Mouse (Mus musculus) heart, postnatal 36 days (tissue): ENCODE results near the gene Zmiz2. TPM values are rescaled to one million over a fixed set of nuclear protein-coding genes. Genes with fewer than 3 reads are reported as not detected.
"Not testable (repeated sequence)": the region's sequence is repeated elsewhere in the genome, so short reads cannot be mapped to it uniquely, and the experiment has no call there.

ENCODE experiments used
- DNase-seq, 2 experiments: peaks; one replicate each; pipeline ENCODE4 v3.0.0; 2021 to 2022
- intact Hi-C: fragments of 180-260 bp; cut with DNase I; formaldehyde crosslinking; loops from one replicate; pipeline ENCODE4 v1.15.1; 2025
- microRNA-seq, 2 experiments: library from miRNA; unstranded; fragments of <30 nt; microRNA quantifications; one replicate each; pipeline ENCODE4 v1.2.0; 2021; ENCODE audit warnings: borderline number of aligned reads in 2 of 2
- total RNA-seq, 2 experiments: library from RNA; stranded (reverse); gene quantifications; 2 replicates each; pipeline ENCODE4 v1.2.3; 2021

Gene Zmiz2
- total RNA-seq, 2 experiments from 2014 or later = 35.0 to 39.5 TPM

GRCm38 (mm10) chr11:6417490-6417889, 28.6 kb downstream of the Zmiz2 start:
- intact Hi-C loops = loop anchor here (2.0 kb wide), 1 partner anchor 23 kb away; no protein-coding TSS in a partner anchor
- no peak for DNase-seq

DNA sequence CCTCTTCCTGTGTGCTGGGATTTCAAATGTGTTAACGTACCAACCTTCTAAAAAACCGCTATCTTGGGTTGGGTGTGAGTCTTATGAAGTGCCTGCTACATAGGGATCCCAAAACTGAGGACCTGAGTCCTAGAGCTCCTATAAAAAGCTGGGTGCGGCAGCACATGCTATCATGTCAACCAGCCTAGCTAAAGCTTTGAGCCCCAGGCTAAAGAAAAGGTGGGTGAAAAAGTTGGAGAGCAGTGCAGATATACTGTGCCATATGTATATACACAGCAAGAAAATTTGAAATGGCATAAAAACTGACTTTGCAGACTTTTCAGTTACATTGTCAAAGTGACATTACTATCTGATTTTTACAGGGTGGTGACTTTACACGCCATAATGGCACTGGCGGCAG, 29.9 kb downstream of the Zmiz2 start:
- no peak for DNase-seq
- intact Hi-C loops = no loop called here

- intact Hi-C loops, DNase-seq: not testable (repeated sequence)
These were observed 30.3 kb downstream of the Zmiz2 start for GRCm38 (mm10) chr11:6419156-6419555.

- DNase-seq = no peak
- intact Hi-C loops = no loop called here
These were observed 31.4 kb downstream of the Zmiz2 start for GRCm38 (mm10) chr11:6420283-6420703.

GRCm38 (mm10) chr11:6420722-6421350, 32.0 kb downstream of the Zmiz2 start:
- intact Hi-C loops = no loop called here
- no peak for DNase-seq

DNA sequence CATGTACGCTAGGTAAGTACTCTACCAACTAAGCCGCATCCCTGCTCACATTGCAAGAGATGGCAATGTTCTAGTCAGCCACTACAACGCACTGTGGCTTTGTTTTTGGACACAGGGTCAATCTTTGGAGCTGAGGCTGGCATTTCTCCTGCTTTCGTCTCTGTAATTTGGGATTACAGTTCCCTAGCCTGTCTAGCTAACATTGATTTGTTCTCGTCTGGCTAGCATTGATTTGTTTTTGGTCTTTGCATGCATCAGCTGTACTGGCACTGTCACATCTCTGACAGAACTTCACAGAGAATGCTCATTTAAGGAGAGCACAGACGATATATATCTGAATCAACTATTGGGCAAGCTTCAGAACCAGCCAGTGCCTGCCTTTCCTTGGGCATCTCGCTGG, 41.3 kb downstream of the Zmiz2 start:
- DNase-seq = no peak
- intact Hi-C loops = no loop called here

GRCm38 (mm10) chr11:6436442-6436841, 47.6 kb downstream of the Zmiz2 start:
- intact Hi-C loops = no loop called here
- peak in 1 of 2 experiments; percentile 50 for DNase-seq

GRCm38 (mm10) chr11:6437667-6438066, 48.8 kb downstream of the Zmiz2 start:
- no peak for DNase-seq
- intact Hi-C loops = no loop called here

DNA sequence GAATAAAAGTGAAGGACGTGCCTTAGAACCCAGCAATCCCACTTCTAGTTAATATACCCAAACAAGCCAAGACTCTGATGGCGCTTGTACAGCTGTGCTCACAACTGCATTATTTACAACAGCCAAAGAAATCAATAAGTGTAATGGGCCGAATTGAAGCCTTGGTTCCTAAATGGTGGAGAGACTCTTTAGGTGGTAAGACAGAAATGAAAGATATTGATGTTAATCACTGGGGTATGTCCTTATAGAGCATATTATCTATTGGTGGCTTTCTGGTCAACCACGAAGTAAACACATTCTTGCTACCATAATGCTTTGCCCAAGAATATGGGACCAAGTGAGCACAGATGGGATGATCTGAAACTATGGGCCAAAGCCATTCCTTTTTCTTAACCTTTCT, 51.3 kb downstream of the Zmiz2 start:
- intact Hi-C loops = loop anchor here (2.0 kb wide), 1 partner anchor 23 kb away; no protein-coding TSS in a partner anchor
- no peak for DNase-seq

DNA sequence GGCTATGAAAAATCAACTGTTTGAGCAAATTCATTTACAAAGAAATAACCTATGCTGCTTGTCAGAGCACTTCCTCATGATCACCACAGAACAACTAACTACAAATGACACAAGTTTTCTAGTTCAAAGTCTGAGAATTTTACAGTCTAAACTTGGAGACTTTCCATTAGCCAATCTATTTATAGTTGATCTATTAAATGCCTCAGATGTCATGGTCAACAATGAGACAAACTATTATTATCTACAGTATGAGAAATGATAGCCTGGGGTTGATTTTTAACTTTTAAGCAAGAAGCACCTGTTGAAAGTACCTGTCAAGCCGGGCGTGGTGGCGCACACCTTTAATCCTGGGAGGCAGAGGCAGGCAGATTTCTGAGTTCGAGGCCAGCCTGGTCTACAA, 53.7 kb downstream of the Zmiz2 start:
- intact Hi-C loops = loop anchor here (2.0 kb wide), 1 partner anchor 34 kb away; no protein-coding TSS in a partner anchor
- DNase-seq = no peak

DNA sequence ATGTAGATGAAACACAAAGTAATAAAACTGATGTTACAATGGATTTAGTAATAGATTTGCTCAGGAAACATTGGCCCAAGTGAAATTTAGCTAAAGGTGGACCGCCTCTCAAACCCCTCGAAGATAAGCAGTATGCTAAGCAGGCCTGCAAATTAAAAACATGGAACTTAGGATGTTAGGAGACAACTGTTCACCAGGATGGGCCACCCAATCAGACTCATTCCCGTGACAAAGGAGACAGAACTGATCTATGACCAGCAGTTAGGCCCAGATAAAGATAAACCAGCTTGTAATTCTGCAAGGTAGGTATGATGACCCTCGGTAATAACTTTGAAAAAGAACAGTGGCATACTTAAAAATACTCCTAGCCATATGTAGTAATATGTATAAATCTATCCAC, 54.2 kb downstream of the Zmiz2 start:
- intact Hi-C loops = loop anchor here (2.0 kb wide), 1 partner anchor 34 kb away; no protein-coding TSS in a partner anchor
- DNase-seq = no peak

- no peak for DNase-seq
- intact Hi-C loops = loop anchor here (2.0 kb wide), 1 partner anchor 33 kb away; no protein-coding TSS in a partner anchor
These were observed 54.8 kb downstream of the Zmiz2 start for GRCm38 (mm10) chr11:6443727-6444076.

DNA sequence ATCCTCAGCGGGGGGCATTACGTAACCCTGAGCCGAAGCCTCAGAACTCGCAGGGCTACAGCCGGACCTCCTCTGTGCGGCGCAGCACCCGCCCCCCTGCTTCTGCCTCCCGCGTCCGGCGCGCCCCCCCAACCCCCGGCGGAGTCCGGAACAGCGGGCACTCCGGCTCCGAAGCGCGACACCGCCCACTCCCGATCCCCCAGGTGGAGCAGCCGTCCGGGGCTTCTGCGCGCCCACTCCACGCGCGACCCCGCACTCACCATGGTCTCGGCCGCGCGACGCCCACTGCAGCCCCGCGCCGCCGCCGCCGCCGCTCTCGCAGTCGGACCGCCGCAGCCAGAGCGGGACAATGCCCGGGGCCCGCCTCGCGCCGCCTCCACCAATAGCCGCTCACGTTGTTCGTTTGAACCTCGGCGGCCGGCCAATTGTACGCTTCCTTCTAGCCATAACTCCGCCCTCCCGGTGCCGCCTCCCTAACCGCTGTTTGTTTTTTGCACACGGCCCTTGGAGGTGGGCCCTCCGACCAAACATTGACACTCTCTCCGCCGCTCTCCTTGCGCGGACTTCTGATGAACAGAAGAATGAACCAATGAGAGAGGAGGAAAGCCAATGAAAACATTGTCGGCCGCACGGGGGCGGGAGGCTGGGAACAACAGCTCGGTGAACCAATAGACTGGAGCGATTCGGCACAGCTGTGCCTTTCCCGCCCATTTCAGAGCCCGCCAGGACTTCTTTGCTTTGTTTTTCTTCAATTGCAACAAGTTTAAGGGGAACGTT, 55.4 kb downstream of the Zmiz2 start, which contains the start of gene H2afv:
H2afv (minus strand) TSS at position 367 of the 777 bp plus-strand sequence.
- DNase-seq = peak; percentile 99
- intact Hi-C loops = no loop called here

GRCm38 (mm10) chr11:6445441-6445840, 56.6 kb downstream of the Zmiz2 start:
- intact Hi-C loops = no loop called here
- no peak for DNase-seq

DNA sequence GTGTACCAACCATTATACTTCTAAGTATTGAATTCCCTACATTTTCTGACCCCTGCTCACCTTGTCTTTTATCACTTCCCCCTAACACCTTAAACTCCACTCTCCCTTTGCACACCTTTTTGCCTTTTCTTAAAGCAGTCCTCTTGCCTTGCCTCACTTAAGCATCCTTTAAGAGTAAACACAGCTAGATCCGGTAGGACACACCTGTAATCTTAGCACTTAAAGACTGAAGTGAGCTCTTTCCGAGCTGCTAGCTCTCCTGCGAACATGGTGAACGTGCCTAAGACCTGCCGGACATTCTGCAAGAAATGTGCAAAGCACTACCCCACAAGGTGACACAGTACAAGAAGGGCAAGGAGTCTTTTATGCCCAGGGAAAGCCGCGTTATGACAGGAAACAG, 57.1 kb downstream of the Zmiz2 start:
- intact Hi-C loops = no loop called here
- DNase-seq = no peak

GRCm38 (mm10) chr11:6447493-6447892, 58.6 kb downstream of the Zmiz2 start:
- DNase-seq = no peak
- intact Hi-C loops = no loop called here

DNA sequence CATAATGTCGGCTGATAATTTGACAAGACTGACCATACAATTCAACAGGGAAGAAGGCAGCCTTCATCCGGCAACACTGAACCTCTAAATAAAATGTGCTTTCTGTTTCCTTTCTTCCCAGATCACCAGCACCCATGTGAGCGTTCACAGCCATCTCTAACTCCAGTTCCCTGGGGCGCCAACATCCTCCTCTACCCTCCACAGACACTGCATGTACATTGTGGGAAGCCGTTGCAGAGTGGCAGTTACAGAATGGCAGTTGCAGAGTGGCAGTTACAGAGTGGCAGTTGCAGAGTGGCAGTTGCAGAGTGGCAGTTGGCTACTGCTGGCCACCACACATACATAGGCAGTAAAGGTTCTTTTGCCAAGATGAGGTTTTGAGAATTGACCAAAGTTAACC, 59.3 kb downstream of the Zmiz2 start:
- intact Hi-C loops, DNase-seq: not testable (repeated sequence)

Small RNA genes lying within 50 kb of the gene (microRNA-seq; reads per million reads assigned to microRNA genes)
- 0 to 0.72 reads per million in 2 experiments for gene Mir7651

Other genes starting within 250 kb of the Zmiz2 start
- gene A730071L15Rik, start 189.0 kb upstream of the Zmiz2 start, total RNA-seq = not detected
- gene Nudcd3, start 188.7 kb upstream of the Zmiz2 start, total RNA-seq = 10 to 100 TPM; 61.2 to 64.6 TPM
- gene Npc1l1, start 158.9 kb upstream of the Zmiz2 start, total RNA-seq = under 1 TPM in 1 of 2 experiments, not detected in 1; 0.08 TPM
- gene Ddx56, start 121.3 kb upstream of the Zmiz2 start, total RNA-seq = 10 to 100 TPM; 23.5 to 25.5 TPM
- gene Tmed4, start 114.2 kb upstream of the Zmiz2 start, total RNA-seq = 10 to 100 TPM; 82.9 to 94.8 TPM
- gene Ogdh, start 97.4 kb upstream of the Zmiz2 start, total RNA-seq = 1,000 to 10,000 TPM; 1,707 to 1,741 TPM
- gene Ppia, start 26.4 kb downstream of the Zmiz2 start, total RNA-seq = 100 to 1,000 TPM; 331 to 351 TPM
- gene H2afv, start 55.4 kb downstream of the Zmiz2 start, total RNA-seq = 10 to 100 TPM; 70.4 to 83.8 TPM
- gene Purb, start 86.8 kb downstream of the Zmiz2 start, total RNA-seq = 10 to 100 TPM; 32.7 to 35.6 TPM
- 1 to 10 TPM; 1.2 to 2.2 TPM for gene Myo1g, start 131.9 kb downstream of the Zmiz2 start, total RNA-seq
- gene Ccm2, start 157.8 kb downstream of the Zmiz2 start, total RNA-seq = 10 to 100 TPM; 24.1 to 30.2 TPM
- 1 to 10 TPM in 1 of 2 experiments, under 1 TPM in 1; 0.92 to 1.0 TPM for gene Nacad, start 217.0 kb downstream of the Zmiz2 start, total RNA-seq
- gene Tbrg4, start 237.0 kb downstream of the Zmiz2 start, total RNA-seq = 10 to 100 TPM; 93.4 to 98.4 TPM
- not detected for gene Wap, start 249.6 kb downstream of the Zmiz2 start, total RNA-seq